Mouse (Mus musculus): ENCODE measurements around the gene Atxn1.

Atxn1 gene

DNA sequence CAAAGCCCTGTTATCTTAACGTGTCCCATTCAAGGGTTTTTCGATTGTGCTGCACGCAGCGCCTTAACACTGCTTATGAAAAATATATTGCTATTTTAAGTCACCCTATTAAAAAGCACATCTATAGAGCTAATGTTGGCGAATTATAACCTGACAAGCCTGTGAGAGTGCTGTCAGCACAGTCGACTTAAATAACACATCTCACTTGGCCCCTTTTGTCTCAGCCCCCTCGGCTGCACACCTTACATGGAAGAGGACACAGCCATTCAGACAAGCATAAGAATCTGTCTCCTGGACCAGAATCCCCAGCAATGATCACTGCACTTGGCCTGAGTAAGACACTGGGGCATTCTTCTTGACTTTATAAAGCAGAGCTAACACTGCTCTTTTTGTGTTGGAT, 30.7 kb downstream of the Atxn1 start:
- intact Hi-C loops (cut with DNase I): no loop called here

DNA sequence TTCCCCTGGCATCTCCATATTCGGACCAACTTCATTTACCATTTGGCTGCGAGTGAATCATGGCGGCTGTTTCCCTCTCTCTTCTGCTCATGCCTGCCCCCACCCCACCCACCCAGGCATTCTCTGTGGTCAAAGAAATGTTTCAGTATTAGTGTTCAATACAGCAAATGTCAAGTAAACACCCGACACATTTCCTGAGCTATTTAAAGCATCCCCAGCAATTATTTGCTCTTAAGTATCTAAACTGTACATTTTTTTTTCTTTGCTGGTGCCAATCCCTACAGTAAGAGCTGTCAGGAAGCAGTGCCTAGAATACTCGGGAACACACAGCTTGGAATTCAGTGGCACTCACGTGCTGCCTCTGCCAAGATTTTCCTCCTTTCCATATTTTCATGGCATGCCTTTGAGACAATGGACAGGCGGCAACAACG, 32.3 kb downstream of the Atxn1 start:
- intact Hi-C loops (cut with DNase I): no loop called here

DNA sequence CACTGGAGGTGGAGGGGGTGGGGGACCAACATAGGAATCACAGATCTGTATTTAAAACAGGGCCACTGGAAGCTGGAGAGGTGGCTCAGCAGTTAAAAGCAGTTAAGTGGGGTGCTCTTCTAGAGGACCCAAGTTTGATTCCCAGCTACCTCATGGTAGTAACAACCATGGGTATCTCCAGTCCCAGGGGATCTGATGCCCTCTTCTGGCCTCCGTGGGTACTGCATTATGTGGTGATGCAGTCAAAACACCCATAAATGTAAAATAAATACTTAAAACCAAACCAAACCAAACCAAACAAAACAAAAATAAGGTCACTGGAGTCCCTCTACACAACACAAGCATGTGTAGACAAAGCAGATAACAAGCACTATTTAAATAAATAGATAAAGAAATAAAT, 32.9 kb downstream of the Atxn1 start:
- intact Hi-C loops (cut with DNase I): no loop called here

DNA sequence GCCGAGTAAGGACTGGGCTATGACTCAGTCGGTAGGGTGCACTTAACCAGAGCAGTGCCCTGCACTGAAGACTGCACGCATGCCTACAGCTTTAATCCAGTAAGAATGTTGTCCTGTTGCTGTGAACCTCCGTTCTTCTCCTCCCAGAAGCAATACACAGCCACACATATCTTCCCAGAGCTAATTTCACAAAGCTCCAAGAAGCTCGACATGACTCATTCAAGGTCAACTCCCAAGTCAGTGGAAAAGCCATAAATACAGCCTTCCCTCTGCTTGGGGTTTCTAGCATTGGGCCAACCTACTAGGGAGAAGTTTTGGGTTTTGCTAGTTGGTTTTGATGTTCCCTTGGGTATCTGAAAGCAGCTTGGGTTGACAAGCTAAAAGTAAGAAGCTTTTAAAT, 33.6 kb downstream of the Atxn1 start:
- intact Hi-C loops (cut with DNase I): no loop called here

DNA sequence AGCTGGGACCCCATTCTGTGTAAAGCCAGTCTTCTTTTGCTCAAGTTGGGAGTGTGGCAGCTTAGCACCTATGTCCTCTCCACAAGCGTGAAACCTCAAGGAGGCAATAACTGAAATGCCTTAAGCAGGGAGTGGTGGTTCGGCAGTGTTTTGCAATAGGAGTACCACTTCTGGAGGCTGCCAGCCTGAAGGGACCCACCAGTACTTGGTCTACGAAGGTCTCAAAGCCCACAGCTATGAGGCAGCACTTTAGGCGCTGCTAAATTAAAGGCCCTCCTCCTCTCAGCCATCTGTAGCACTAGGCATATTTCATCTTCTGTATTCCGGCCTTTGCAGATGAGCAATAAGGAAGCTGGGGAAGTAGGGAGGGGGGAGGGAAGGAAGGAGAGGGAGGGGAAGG, 35.1 kb downstream of the Atxn1 start:
- intact Hi-C loops (cut with DNase I): no loop called here

DNA sequence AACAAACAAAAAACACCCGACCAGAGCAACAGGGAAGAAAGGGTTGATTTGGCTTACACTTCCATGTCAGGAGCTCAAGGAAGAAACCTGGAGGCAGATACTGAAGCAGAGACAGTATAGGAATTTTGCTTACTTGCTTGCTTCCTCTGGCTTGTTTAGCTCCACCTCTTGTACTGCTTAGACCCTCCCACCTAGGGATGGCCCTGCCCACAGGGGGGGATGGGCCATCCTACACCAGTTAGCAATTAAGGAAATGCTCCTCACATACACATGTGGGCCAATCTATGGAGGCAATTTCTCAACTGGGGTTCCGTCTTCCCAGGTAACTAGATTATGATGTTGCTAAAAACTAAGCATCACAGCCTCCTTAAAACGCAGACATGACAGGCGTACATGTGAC, 39.5 kb downstream of the Atxn1 start:
- intact Hi-C loops (cut with DNase I): no loop called here

DNA sequence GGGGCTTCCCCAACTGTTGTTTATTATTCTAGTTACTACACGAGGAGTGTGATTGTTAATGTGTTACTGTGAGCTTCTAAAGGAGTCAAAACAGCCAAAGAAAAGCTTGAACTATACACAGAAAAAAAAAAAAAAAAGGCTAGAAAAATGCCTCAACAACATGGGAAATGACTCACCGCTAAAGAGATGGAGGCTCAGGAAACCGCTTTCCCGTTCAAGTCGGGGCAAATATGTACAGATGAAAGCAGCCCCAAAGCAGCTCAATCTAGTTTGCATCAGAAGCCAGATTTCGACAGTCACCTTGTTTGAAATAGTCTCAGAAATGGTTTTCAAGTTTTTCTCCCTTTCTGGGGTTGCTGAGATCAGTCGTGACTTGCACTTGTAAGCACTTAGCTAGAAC, 40.3 kb downstream of the Atxn1 start:
- intact Hi-C loops (cut with DNase I): no loop called here

DNA sequence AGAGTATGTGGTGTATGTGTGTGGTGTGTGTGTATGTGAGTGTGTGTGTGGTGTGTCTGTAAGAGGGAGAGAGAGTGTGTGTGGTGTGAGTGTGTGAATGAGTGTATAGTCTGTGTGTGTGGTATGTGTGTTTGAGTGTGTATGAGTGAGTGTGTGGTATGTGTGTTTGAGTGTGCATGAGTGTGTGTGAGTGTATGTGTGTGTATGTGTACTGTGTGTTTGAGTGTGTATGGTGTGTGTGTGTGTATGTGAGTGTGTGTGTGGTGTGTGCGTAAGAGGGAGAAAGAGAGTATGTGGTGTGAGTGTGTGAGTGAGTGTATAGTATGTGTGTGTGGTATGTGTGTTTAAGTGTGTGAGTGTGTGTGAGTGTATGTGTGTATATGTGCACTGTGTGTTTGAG, 41.7 kb downstream of the Atxn1 start:
- intact Hi-C loops (cut with DNase I): no loop called here

DNA sequence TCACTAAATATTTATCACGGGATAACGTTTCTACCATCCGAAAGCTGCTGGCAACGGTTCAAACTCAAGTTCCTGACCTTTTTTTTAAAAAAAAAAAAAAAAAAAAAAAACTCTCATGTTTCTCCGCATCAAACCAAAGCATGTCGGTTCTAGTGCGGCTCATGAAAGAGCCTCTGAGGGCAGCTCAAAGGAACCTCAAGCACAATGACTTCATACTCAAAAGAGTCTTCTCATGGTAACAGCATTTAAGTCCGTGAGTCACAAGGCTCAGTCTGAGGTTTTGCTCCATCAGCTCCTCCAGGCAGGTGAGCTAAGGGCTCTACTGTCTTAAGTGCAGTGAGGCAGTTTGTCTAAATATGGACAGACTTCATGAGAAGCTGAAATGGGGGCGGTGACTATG, 42.3 kb downstream of the Atxn1 start:
- intact Hi-C loops (cut with DNase I): no loop called here

DNA sequence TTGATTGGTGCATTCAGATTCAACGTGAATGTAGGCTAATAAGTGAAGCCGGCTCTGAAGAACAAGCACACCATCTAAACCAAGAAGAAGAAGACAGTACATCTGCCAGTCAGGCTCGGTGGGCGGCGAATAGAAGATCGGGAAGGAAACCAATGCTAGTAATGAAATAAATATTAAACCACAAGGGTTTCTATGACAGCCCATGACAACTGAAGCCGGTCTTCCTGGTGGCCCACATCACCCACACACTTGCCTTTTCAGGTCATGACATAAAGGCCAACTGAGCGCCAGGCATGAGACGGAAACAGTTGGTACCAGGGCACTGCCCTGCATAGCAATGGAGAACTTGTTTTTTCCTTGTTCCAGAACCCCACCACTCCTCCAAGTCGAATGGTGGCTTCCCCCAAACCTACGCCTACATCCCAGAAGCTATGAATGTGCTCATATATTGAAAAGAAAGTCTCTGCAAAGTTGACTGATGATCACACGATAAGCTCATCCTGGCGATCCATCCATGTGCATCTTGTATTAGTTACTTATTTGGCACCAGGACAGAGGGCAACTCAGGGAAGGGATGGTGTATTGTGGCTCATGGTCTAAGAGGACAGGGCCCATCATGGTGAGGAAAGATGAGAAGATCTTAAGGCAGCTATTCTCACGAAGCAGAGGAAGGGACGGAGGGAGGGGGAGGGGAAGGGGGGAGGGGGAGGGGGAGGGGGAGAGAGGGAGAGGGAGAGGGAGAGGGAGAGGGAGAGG, 45.7 kb downstream of the Atxn1 start:
- intact Hi-C loops (cut with DNase I): no loop called here

DNA sequence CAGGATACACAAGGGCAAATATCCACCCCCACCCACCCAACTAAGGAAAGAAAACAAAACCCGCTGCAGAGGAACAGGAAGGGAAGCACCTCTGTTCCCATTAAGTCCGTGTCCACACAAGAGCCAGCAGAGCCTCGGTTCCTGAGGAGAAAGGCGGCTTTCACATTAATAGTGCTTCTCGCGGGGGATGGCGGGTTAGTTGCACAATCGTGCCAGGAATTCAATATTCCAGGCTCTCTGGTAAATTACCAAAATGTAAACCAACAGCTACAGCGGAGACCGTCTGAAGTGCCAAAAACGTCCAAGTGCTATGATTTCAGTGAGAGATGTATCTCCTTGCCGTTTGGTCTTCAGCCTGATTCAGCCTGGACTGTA, 46.8 kb downstream of the Atxn1 start:
- intact Hi-C loops (cut with DNase I): no loop called here

DNA sequence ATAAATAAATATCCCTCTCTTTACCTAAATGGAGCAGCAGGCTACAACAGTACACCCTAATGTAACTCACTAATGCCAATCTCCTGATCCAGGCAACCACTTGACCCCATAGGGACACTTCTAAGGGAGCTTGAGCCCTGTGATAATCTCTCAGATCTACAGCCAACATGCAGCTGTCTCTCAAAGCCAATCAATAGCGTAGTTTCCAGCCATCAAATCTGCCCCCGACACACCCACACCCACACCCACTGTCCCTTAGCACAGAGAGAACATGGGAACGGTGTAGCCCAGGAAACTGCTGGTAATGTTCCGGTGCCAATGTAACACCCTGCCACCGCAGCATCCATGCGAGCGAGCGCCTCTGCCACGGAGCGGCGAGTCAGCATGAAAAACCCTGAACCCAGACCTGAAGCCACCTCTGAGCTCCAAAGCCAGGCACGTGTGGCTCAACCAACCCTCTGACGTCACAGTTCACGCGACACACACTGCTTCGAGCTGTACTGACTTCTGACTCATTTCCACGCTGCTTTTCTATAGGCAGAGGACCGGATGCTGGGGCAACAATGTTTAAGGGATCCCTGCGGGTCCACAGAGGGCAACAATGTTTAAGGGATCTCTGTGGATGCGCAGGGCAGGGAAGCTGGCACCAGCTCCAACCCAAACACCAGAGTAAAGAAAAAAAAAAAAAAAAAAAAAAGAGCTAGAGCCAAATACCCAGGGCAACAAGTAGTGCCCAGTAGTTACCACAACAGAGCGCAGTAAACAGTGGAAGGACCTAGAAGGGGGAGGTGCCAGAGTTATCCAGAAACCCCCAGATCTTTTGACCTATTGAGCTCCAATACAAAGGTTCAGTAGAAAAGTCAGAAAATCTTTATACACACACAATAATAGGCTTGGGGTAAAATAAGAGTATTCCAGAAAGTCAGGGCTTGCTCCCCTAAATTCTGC, 47.5 kb downstream of the Atxn1 start:
- intact Hi-C loops (cut with DNase I): no loop called here

DNA sequence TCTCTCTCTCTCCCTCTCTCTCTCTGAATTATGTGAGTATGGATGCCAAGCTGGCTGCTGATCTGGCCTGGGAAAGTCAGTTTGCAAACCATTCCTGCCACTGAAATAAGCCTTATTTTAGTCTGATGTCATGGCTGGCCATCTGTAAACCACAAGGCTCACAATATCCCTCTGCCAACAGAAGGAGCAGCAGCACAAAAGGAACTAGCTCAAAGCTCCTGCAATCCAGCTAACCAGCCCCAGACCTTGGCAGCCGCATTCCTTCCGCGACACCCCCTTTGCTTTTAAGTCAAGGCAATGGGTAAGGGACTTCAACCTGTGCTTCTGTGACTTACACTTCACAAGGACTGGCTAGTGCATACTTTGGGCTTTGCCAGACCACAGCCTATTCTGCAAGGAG, 48.9 kb downstream of the Atxn1 start:
- intact Hi-C loops (cut with DNase I): no loop called here

DNA sequence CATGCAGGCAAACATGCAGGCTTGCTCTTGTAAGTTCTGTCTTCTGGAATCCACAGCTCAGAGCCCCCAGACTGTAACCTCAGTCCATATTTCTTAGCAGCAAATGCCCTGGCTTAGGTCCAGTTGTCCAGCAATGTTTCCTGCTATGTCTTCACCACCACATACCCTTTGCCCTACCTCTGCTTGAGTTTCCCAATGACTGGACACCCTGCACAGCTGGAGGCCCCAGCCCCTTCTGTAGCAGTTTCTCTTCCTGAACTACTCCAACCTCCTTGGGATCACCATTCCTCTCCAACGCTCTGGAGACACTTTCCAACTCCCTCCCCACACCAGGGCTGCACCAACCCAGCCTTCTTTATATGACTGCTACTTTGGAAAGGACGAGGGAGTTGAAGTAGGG, 49.8 kb downstream of the Atxn1 start:
- intact Hi-C loops (cut with DNase I): no loop called here

DNA sequence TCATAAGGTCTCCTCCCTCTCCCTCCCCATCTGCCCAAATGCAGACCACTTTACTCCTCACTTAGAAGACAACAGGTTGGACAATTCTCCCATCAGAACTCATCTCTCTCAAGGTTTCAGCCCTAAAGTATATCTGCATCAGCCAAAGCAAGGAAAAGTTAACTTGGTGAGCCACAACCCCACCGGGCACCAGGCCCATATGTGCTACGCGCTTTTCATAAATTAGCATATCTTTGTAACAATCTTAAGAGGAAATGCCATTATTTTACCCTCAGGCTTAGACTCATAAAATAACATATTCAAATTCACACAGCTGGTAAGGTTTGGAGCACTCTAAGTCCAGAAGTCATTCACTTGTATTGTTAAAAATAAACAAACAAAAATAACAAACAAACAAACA, 50.7 kb downstream of the Atxn1 start:
- intact Hi-C loops (cut with DNase I): no loop called here

DNA sequence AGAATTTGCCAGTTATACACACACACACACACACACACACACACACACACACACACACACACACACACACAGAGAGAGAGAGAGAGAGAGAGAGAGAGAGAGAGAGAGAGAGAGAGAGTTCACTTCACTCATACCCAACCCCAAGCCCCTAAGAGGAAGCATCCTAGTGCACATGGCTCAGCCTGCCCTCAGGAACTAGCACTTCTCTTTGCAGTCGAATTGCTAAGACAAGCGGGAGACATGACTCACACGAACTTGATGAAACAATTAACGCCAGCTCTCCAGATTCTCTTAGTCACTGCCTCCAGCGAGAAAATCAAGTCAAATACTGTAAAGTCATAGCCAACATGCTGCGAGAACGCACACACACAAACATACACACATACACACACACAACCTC, 53.0 kb downstream of the Atxn1 start:
- intact Hi-C loops (cut with DNase I): no loop called here

DNA sequence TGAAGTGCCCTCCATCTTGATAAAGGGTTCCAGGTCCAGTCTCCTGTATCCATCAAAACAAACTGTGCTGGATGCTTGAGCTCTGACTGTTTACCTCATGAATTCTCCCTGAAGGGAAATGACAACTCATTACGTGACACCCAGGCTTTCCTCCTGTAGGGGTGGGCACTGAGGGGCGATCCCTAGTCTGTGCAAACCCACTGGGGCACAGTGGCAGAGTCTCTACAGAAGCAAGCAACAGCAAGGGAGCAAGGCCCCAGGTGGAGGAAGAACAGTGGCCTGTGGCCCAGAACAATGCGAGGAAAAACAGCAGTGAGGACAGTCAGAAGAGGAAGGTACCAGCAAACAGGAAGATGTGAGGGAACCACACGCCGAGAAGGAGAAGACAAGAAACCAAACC, 53.7 kb downstream of the Atxn1 start:
- intact Hi-C loops (cut with DNase I): no loop called here

DNA sequence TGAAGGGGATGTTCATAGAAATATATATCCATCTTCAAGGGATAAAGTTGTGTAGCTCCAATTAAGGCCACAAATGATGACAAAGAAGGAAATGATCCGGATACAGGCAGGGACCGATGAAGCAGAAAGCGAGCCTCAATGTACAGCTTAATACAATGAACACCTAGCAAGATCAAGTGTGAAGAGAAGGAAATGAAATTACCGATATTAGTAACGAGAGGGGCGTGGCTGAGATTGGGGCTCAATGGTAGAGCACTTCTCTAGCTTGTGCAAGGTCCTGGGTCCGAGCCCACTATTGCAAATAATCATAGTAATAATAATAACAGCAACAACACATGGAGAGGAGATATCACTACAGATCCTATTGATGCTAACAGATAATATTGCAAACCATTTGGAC, 54.5 kb downstream of the Atxn1 start:
- intact Hi-C loops (cut with DNase I): no loop called here

DNA sequence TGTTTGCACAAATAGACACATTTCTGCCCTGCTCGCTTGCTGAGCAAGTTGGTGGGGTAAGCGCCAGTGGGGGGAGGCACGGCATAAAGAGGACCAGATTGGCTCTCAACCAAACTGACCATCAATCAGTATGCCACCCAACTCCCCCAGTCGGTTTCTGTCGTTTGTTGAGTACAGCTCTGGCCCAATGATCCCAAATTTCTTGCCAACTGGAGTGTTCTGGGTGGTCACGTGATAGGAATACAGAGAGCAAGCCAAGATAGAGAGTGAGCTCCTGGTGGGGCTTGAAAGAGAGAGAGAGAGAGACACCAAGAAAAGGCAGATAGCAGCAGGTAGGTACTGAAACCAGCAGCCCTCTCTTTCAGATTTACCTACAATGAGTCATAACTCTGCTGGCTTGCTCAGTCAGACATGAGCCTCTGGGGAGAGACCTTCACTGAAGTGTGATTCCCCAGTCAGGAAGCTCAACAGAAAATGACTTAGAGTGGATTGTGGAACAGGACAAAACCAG, 57.6 kb downstream of the Atxn1 start:
- intact Hi-C loops (cut with DNase I): no loop called here

DNA sequence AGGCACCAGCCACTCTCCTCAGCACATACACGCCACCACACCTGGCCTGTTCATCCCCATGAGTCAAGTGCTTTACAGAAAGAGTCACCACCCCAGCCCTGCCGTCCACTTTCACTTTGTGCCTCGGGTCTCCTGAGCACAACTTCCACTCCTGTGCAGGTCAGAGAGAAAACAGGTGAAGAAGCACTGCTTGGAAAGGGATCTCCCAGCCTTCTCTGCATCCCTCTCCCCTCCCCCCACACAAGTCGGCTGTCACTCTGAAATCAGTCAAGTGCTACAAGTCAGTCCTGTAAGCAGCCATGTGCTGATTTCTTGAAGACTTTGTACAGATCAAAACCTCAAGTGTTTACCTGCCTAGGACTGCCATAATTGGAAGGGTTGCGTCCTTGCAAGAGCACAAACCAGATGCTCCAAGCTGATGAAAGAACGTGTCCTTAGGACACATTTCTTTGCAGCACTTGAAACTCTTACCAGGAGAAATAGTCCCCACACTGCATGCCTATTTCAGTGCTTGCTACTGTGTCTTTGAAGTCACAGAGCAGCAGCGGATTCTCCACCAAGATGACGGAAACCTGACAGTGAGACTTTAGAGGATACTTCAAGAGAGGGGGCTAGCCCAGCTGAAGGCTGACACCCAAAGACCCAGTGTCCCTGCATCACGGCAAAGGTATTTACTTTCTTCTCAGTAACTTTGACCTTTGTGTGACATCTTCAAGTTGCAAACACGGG, 58.2 kb downstream of the Atxn1 start:
- intact Hi-C loops (cut with DNase I): no loop called here

DNA sequence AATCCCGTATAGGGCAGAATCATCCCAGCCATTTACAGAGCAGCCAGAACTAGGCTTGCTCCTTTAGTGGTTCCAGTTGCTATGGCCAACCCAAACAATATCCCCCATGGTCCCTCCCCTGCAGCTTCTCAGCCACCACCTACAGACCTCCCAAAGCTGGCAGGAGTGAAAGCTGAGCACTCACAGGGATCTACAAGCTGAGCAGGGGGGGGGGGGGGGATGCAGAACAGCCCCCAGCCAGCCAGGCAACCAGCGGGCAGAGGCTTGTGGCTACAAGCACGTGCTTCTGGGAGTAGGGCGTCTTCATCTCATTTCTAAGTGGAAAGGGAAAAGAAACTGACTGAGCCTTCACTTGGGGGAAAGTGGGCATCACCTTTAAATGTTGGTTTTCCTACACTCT, 59.9 kb downstream of the Atxn1 start:
- intact Hi-C loops (cut with DNase I): no loop called here

DNA sequence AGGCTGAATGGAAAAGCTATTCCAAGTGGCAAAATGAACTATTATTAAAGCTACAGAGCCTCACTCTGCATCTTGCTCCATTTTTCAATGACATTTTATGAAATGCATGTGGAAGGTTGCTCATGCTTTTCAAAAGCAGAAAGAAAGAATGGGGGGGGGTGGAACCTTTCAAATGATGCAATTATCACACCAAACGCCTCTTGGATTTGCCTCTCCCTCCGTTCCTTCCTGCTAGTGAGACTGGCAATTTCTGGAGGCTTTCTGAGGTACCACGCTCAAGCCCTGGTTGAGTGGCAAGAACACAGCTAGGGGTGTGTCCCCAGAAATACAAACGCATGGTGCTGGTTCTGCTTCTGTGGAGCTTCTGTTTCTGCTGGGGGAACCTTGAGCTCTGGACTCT, 60.4 kb downstream of the Atxn1 start:
- intact Hi-C loops (cut with DNase I): no loop called here

Data from adrenal gland (tissue).